8 mouse cellular contexts compared by ENCODE assay signal in the genomic region with DNA sequence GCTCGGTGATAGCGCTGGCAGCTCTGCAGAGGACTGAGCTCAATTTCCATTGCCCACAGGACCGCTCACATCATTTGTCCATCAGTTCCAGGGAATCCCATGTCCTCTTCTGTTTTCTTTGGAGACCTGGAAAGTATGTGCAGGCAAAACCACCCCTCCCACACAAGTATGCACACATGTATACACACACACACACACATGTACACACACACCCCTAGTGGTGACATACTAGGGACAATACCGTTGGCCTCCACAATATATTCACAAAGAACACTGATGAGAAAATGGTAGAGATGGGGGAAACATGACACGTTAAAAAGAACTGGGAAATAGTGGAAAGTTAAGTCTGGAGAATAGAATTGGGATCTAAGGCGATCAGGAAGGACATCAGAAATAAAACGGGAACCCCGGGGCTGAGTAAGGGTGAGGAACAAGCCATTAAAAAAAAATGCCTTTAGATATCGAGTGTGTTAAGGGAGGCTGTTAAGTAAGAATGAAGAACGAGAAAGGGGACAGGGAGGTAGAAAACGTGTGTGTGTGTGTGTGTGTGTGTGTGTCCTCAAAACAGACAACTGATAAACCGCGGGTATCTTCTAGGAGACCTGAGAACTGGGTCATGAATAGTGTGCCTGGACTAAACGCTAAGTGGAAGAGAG. TPM values are rescaled to one million over a fixed set of nuclear protein-coding genes. Genes with fewer than 3 reads are reported as not detected.
A peak's percentile ranks its signal among the peaks of the same experiment; 100 is the strongest.
DNase-seq lines count a peak whose midpoint lies in the region; ATAC-seq and TF ChIP-seq lines count a peak whose summit lies in the region.

No protein-coding gene starts in this region.

- 0 out of 2 replicates have a peak, but pooled peaks cover 3% of the 10 kb centered on the region for H3K27me3 ChIP-seq in forebrain, embryonic 12.5 days
- H3K27me3 ChIP-seq in limb, embryonic 14.5 days (ENCODE audit: control insufficient read depth, insufficient read depth, low read length): no peaks in the 10 kb centered on the region

- no peak overlapping the region for H3K9ac ChIP-seq in forebrain, embryonic 12.5 days
- H3K9ac ChIP-seq in limb, embryonic 14.5 days (ENCODE audit: low read depth, low read length, severe bottlenecking): no peak overlapping the region

- peak overlapping the region; percentile 93 for H3K4me2 ChIP-seq in forebrain, embryonic 12.5 days
- peak overlapping the region; percentile 73; the same call in 1 of the 2 replicates for H3K4me2 ChIP-seq in limb, embryonic 14.5 days (replicated peaks; ENCODE audit: low read depth, low read length, severe bottlenecking)

- intact Hi-C loops in left cerebral cortex, adult 2 months (cut with DNase I): loop anchor here (2.0 to 5.0 kb wide), 2 partner anchors 37 to 113 kb away; partner anchors contain the start of gene Vsig10
- intact Hi-C loops in left cerebral cortex, postnatal 25 days (cut with DNase I): loop anchor here (5.0 kb wide), 1 partner anchor 57 kb away; the partner anchor contains the start of gene Ksr2

- H3K4me1 ChIP-seq in forebrain, embryonic 12.5 days: peaks cover 41% of the 10 kb centered on the region
- H3K4me1 ChIP-seq in limb, embryonic 14.5 days (ENCODE audit: control insufficient read depth, insufficient read depth, low read length): peaks cover 19% of the 10 kb centered on the region

- TF ChIP-seq POLR2A in limb, embryonic 14.5 days (IDR thresholded peaks at IDR 0.05; ENCODE audit: borderline replicate concordance, extremely low read depth, insufficient read depth, insufficient read length): no peak

- no peak overlapping the region for H3K4me3 ChIP-seq in left cerebral cortex, adult 2 months
- peak overlapping the region; percentile 90; the same call in 1 of the 2 replicates for H3K4me3 ChIP-seq in forebrain, embryonic 12.5 days (replicated peaks)
- H3K4me3 ChIP-seq in limb, embryonic 14.5 days (replicated peaks; ENCODE audit: low read length): peak overlapping the region; percentile 95; the same call in 1 of the 2 replicates

- H3K9me3 ChIP-seq in forebrain, embryonic 12.5 days: no peaks in the 10 kb centered on the region
- H3K9me3 ChIP-seq in limb, embryonic 14.5 days (ENCODE audit: control insufficient read depth, low read length): no peaks in the 10 kb centered on the region

- 55% methylated on average over 14 of the region's 14 CpGs for WGBS in forebrain, embryonic 12.5 days
- 47% methylated on average over 14 of the region's 14 CpGs for WGBS in limb, embryonic 14.5 days

- ATAC-seq in forebrain, embryonic 12.5 days (ENCODE audit: low FRiP score): no peak
- no peak for ATAC-seq in limb, embryonic 14.5 days (ENCODE audit: low FRiP score, low read depth)

- H3K27ac ChIP-seq in left cerebral cortex, adult 2 months: no peak overlapping the region; the same call in 1 of the 2 replicates
- H3K27ac ChIP-seq in forebrain, embryonic 12.5 days: no peak overlapping the region
- H3K27ac ChIP-seq in limb, embryonic 14.5 days (replicated peaks; ENCODE audit: low read depth, low read length): no peak overlapping the region

- DNase-seq in left cerebral cortex, adult 2 months (ENCODE audit: extremely low spot score in 1 of 2, low spot score in 2 of 2): no peak
- DNase-seq in left cerebral cortex, postnatal 25 days (ENCODE audit: low spot score in 2 of 2): no peak
- no peak for DNase-seq in limb, embryonic 14.5 days (ENCODE audit: low spot score)
- peak; percentile 33 for DNase-seq in retina, embryonic 14.5 days (ENCODE audit: low spot score)
- no peak for DNase-seq in left cerebral cortex, adult 18-20 months (ENCODE audit: low spot score in 2 of 2)
- no peak for DNase-seq in thymus, postnatal 10 days (ENCODE audit: low spot score in 2 of 2)
- no peak for DNase-seq in spleen, postnatal 14 days (ENCODE audit: low spot score in 2 of 2)

- no peaks in the 10 kb centered on the region for H3K36me3 ChIP-seq in forebrain, embryonic 12.5 days (replicated peaks)
- H3K36me3 ChIP-seq in limb, embryonic 14.5 days (ENCODE audit: control insufficient read depth, insufficient read depth, low read length): no peaks in the 10 kb centered on the region

- peak; percentile 20; the same call in 1 of the 2 replicates for TF ChIP-seq CTCF in left cerebral cortex, adult 2 months (IDR thresholded peaks at IDR 0.05)

RNA-seq across cellular contexts. Expression of gene Wsb2, which starts 1.3 kb away (rescaled TPM):
- 100 to 1,000 TPM; 302 TPM for total RNA-seq in left cerebral cortex, adult 2 months (2021)
- 100 to 1,000 TPM; 319 to 325 TPM for total RNA-seq in left cerebral cortex, postnatal 25 days (2021)
- polyA plus RNA-seq in forebrain, embryonic 12.5 days (2016; fragmentation: Nextera tagmentation; extraction: Ambion mirVana): 94.4 and 95.5 TPM in 2 replicates
- 59.5 and 81.6 TPM in 2 replicates for polyA plus RNA-seq in limb, embryonic 14.5 days (2012; rRNA removed)
- 66.2 and 69.4 TPM in 2 replicates for polyA plus RNA-seq in limb, embryonic 14.5 days (2014; fragmentation: Nextera tagmentation; extraction: Ambion mirVana)
- total RNA-seq in left cerebral cortex, adult 18-20 months (2021): 100 to 1,000 TPM; 305 to 313 TPM

RNA-seq across cellular contexts. Expression of gene Rfc5, which starts 33.1 kb away (rescaled TPM):
- total RNA-seq in left cerebral cortex, adult 2 months (2021): 10 to 100 TPM; 16.1 to 16.7 TPM
- total RNA-seq in left cerebral cortex, postnatal 25 days (2021): 10 to 100 TPM; 20.4 to 24.7 TPM
- 82.0 and 86.0 TPM in 2 replicates for polyA plus RNA-seq in forebrain, embryonic 12.5 days (2016; fragmentation: Nextera tagmentation; extraction: Ambion mirVana)
- polyA plus RNA-seq in limb, embryonic 14.5 days (2012; rRNA removed): 54.3 and 54.7 TPM in 2 replicates
- 73.1 and 74.7 TPM in 2 replicates for polyA plus RNA-seq in limb, embryonic 14.5 days (2014; fragmentation: Nextera tagmentation; extraction: Ambion mirVana)
- total RNA-seq in left cerebral cortex, adult 18-20 months (2021): 10 to 100 TPM; 13.0 to 18.8 TPM

RNA-seq across cellular contexts. Expression of gene Vsig10, which starts 36.9 kb away (rescaled TPM):
- 1 to 10 TPM; 1.7 to 2.1 TPM for total RNA-seq in left cerebral cortex, adult 2 months (2021)
- total RNA-seq in left cerebral cortex, postnatal 25 days (2021): 1 to 10 TPM; 1.4 to 3.3 TPM
- 3.0 and 3.7 TPM in 2 replicates for polyA plus RNA-seq in forebrain, embryonic 12.5 days (2016; fragmentation: Nextera tagmentation; extraction: Ambion mirVana)
- polyA plus RNA-seq in limb, embryonic 14.5 days (2012; rRNA removed): 10.3 and 14.0 TPM in 2 replicates
- polyA plus RNA-seq in limb, embryonic 14.5 days (2014; fragmentation: Nextera tagmentation; extraction: Ambion mirVana): 4.5 and 6.8 TPM in 2 replicates
- total RNA-seq in left cerebral cortex, adult 18-20 months (2021): 1 to 10 TPM; 1.8 to 2.2 TPM

RNA-seq across cellular contexts. Expression of gene Ksr2, which starts 58.0 kb away (rescaled TPM):
- 10 to 100 TPM; 40.8 to 47.2 TPM for total RNA-seq in left cerebral cortex, adult 2 months (2021)
- 10 to 100 TPM; 37.4 to 41.0 TPM for total RNA-seq in left cerebral cortex, postnatal 25 days (2021)
- 2.2 and 2.7 TPM in 2 replicates for polyA plus RNA-seq in forebrain, embryonic 12.5 days (2016; fragmentation: Nextera tagmentation; extraction: Ambion mirVana)
- 0.12 and 0.13 TPM in 2 replicates for polyA plus RNA-seq in limb, embryonic 14.5 days (2012; rRNA removed)
- polyA plus RNA-seq in limb, embryonic 14.5 days (2014; fragmentation: Nextera tagmentation; extraction: Ambion mirVana): 0.08 and 0.12 TPM in 2 replicates
- 10 to 100 TPM; 33.2 to 35.2 TPM for total RNA-seq in left cerebral cortex, adult 18-20 months (2021)
